Mouse (Mus musculus): Measurements from ENCODE around the gene Pknox2. TPM values are rescaled to one million over a fixed set of nuclear protein-coding genes. Genes with fewer than 3 reads are reported as not detected.

Pknox2 gene
- 1 to 10 TPM; 2.0 to 3.5 TPM for total RNA-seq (2021)
- long read RNA-seq, experiment 1, partial matches to known transcripts = 1 of 2 reads
- long read RNA-seq, experiment 1, other reads (novel, unspliced or antisense) = 0 of 2 reads
- long read RNA-seq, experiment 2, partial matches to known transcripts = 1 of 1 reads
- long read RNA-seq, experiment 2, other reads (novel, unspliced or antisense) = 0 of 1 reads

DNA sequence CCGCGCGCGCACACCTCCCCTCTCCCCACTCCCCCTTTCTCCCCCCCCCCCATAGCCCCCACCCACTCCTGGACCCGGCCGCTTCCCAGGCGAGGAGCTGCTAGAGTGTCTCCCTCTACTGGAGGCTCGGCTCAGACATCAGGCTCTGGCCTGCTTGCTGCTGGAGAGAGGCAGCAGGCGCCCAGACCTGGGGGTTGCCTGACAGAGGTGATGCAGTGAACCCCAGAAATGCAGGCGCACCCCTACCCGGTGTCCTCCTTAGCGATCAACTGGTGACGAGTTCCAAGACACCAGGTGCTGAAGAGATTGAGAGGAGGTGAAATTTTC, at the start of gene Pknox2:
Pknox2 (minus strand) TSS at position 49 of the 327 bp plus-strand sequence.
- peak; percentile 49 to 63 for DNase-seq (ENCODE audit: low spot score in 2 of 2)

DNA sequence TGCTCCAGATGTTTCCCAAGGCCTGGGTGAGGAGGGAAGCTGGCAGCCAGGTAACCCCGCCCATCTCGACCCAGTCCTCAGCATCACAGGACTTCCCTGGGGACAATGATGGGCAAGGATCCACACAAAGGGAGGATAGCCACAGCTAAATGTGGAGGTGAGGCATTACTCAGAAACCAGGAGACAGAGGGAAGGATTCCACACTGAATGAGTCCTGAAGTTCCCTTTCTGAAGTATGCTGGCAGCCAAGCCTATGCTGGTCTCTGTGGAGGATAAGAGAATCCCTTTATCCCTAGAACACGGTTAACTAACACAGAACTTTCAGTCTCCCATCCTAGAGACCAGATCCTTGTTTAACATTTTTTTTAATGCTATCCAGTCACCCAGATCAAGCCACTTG, 40.8 kb upstream of the Pknox2 start:
- no peak for DNase-seq (ENCODE audit: low spot score in 2 of 2)

DNA sequence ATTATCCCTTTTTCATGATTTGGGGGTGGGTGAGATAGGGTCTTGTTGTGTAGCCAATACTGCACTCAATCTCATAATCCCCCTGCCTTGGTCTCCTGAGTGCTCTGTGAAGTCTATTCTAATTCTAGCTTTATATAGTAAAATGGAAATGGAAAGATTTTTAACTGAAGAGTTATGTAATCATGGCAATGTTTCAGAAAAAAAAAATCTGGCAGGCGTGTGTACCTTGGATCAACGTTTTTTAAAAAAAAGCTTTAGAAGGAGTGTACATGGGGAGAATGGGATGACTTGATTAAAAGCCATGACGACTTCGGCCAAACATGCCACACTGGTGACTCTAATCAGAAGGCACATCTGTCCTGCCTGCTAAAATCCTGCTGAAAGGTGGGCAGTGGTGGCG, 40.2 kb upstream of the Pknox2 start:
- no peak for DNase-seq (ENCODE audit: low spot score in 2 of 2)

DNA sequence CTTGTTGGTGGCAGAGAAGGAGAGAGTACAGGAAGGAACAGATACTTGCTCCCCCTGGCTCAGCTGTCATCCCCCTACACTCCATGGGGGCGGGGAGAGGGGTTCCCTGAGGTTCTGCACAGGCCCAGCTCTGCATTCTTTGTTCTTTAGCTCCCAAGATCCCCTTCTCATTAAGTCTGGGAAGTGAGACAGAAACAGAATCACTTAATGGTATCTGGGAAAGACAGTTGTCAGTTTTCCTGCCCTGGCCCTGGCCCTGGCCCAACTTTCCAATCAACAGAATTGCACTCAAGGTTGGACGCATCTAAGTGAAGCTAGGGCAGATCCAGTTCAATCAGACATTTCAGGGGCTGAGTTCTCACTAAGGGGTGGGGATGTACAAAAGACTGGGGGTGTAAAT, 36.0 kb upstream of the Pknox2 start:
- no peak for DNase-seq (ENCODE audit: low spot score in 2 of 2)

DNA sequence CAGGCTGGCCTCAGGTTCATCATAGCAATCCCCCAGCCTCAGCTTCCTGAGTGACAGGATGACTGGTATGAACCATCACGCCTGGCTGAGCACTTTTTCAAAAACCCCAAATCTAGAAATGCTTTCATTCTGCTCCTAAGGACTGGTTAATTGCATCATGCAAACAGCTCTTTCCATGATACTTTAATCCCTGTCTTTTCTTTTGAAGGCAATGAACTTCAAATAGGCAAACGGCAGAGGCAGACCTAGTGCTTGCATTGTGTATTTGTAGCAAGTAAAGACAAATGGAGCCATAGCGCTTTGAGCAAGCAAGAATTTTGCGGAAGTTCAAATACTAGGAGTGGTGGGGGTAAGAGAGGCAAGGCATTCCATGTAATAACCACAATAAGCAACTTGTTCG, 34.4 kb upstream of the Pknox2 start:
- DNase-seq (ENCODE audit: low spot score in 2 of 2) = no peak

DNA sequence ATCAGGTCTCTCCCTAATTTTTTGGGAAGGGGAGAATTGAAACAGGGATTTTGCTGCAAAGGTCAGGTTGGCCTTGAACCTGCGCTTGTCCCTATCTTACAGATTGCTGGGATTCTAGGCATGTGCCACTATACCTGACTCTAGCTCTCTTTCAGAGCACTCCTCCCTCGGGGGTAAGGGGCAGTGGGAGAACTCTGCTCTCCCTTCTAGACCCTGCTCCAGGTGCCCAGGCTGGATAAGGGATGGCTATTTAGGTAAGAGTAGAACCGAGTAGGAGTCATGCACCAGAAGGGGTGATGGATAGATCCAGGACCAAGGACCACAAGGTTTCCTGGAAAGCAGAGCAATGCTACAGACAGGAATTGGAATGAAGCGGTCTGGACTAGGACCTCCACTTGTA, 32.4 kb upstream of the Pknox2 start:
- no peak for DNase-seq (ENCODE audit: low spot score in 2 of 2)

DNA sequence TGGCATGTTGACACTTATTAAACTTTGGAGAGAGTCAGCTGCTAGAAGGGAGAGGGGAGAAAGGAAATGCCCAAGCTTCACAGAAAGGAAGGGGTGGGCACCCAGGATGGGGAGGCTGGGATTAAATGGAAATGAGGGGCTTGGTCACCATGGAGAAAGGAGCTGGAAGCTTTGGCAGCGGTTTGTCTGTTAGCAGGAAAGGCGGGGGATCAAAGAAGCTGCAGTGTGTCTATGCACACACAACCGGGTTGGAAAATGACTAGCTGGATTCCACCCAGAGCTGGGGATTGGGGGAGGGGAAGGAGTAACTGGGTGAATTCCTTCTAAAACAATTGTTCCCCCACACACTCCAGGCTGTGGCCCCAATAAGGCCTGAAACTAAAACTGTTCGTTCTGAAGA, 31.7 kb upstream of the Pknox2 start:
- no peak for DNase-seq (ENCODE audit: low spot score in 2 of 2)

DNA sequence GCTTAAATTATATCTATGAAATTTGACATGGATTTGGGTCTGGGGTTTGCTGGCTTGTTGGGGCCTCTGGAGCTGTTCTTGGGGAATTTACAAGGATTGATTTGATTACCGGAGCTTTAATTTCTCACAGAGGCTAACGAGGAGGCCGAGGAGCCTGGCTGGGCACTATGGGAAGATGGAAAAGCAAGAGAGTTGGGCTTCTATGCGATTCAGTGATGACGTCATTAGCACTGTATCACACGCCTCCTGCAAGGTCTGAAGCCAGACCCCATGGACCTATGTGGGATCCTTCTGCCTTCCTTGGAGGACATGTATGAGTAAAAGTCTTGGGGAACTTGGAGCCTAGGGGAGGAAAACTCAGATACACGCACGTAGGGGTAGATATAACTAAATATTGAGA, 30.3 kb upstream of the Pknox2 start:
- DNase-seq (ENCODE audit: low spot score in 2 of 2) = no peak

DNA sequence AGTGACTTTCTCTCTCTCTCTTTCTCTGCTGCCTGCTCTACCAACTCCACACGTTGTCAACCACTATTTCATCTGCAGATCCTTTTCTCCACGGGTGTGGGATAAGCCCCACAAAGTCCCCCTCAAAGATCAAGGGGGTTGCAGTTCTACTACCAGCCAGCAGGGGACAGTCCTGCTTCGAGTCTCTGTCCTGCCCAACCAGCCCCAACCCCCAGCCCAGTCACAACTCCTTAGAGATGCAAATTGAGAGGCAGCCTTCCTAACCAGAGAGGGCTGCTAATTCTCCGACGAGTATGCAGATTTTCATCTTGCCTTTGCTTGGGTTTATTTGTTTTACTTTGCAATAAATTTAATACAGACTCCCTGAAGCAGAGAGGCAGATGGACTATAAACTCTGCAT, 29.9 kb upstream of the Pknox2 start:
- DNase-seq (ENCODE audit: low spot score in 2 of 2) = peak; percentile 41 to 54

DNA sequence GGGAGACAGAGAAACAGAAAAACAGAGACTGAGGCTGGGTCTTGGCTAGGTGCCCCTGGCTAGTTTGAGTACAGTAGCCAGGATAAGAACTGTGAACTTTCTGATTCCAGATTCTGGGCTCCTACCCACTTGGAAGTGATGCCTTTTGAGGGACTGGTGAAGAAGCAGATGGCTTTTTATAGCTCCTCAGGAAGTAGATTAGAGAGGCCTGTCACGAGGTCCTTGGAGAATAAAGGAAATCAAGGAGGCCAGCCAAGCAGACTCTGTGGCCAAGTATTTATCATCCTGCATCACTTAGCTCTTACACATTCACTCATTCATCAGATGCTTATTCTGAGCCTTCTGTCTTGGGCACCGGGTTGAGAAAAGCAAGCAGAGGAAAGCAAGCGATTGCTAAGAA, 28.8 kb upstream of the Pknox2 start:
- no peak for DNase-seq (ENCODE audit: low spot score in 2 of 2)

DNA sequence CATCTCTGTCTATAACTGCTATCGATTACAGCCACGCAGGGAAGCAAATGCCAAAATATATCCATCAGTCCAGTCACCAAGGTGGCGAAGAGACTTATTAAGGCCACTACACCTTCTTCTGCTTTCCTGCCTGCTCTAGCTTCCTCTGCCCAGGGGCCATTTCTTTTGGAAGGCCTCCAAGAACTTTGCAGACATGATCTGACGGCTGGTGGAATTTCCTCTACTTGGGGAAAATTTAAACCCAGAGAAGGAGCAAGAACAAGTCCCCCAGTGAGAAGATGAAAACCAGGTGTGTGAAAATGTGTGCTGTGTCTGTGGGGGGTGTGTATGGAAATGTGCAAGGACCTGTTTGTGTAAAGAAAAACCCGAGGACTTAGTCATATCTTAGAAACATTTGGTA, 26.2 kb upstream of the Pknox2 start:
- DNase-seq (ENCODE audit: low spot score in 2 of 2) = no peak

DNA sequence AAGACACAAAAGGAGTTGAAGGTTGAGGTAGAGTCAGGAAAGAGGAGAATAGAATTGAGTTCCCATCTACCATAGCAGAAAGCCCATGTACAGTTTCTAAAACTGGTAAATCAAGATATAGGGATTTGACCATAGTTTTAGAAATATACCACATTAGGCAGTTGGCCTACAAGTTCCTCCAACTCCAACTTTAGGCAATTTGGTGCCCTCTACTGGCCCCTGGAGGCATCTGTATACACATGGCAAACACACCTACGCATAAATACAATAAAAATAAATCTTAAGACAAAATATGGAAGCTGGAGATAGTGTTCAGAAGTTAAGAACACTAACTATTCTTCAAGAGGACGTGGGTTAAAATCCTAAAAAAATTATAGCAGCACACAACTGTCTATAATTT, 19.7 kb upstream of the Pknox2 start:
- DNase-seq (ENCODE audit: low spot score in 2 of 2) = no peak

DNA sequence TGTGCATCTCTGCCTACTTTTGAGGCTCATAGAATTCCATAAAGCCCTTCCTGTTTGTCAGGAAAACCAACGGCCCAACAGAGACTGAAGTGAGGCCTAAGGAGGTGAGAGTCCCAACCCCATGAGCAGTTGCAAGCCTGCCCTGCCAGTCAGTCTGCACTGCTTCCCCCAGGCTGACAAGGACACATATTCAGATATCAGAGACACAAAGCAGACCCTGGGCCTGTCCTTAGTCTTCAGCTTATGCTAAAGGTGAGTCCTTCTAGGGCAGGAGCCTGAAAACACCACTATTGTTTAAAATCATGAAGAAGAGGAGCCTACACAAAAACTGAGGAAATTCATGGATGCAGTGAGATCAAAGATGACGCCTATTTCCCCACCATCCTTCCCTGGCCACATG, 13.5 kb upstream of the Pknox2 start:
- DNase-seq (ENCODE audit: low spot score in 2 of 2) = no peak

DNA sequence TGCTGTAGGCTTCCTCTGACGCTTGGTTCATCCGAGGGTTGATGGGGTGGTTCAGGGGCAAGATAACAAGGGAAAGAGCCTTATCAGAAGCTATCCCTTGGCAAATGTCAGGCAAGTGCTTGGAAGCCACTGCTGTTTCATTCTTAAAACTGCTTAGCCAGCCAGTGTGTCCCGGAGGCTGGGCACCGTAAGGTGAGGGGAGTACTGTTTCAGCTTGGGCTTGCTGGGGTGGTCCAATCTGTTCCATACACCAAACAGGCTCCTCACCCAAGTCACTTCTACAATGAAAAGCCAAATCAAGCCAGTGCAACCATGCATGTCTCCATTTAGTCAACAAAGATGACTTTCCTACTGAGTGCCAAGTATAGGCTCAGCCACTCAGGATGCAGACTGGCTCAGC, 679 bp upstream of the Pknox2 start:
- no peak for DNase-seq (ENCODE audit: low spot score in 2 of 2)

DNA sequence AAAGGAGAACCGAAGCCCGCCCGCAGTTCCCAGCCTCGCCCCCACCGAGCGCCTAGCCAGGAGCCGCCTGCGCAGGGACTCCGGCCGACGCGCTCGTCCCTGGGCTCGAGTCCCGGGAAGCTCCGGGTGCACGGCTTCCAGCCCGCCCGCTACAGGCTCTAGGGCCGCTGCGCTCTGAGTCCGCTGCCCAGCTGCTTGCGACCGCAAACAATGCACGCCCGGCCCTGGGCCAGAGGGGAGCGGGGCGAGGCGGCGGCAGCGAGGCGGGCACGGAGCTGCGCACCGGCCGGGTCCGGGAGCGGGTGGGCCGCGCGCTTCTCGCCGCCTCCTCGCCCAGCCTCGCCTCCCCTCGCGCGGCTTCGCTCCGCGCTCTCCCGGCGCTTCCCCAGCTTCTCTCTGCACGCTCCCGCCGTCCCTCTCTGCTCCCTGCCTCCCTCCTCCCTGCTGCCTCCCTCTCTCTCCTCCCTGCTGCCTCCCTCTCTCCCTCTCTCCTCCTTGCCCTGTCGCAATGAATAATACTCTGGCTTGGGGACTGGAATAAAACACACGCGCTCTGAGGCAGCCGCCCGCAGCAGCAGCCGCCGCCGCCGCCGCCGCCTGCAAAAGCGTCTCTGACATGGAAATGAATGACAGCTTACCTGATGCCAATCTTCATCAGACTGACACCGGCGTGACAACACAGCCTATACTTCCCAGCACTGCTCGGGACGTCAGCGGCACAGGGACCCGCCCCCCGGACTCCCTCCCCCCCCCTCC, 426 bp downstream of the Pknox2 start:
- DNase-seq (ENCODE audit: low spot score in 2 of 2) = peak; percentile 63 to 67

DNA sequence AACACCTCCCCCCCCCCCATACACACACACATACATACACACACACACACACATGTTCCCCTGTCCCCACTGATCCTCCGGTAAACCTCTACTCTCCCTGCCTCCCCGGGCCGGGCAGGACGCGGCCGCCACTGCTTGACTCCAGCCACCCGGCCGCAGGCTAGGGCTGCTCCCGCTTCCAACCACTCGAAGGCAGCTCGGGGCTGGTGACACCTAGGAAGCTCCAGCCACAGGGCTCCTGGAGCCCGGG, 929 bp downstream of the Pknox2 start:
- DNase-seq (ENCODE audit: low spot score in 2 of 2) = no peak

DNA sequence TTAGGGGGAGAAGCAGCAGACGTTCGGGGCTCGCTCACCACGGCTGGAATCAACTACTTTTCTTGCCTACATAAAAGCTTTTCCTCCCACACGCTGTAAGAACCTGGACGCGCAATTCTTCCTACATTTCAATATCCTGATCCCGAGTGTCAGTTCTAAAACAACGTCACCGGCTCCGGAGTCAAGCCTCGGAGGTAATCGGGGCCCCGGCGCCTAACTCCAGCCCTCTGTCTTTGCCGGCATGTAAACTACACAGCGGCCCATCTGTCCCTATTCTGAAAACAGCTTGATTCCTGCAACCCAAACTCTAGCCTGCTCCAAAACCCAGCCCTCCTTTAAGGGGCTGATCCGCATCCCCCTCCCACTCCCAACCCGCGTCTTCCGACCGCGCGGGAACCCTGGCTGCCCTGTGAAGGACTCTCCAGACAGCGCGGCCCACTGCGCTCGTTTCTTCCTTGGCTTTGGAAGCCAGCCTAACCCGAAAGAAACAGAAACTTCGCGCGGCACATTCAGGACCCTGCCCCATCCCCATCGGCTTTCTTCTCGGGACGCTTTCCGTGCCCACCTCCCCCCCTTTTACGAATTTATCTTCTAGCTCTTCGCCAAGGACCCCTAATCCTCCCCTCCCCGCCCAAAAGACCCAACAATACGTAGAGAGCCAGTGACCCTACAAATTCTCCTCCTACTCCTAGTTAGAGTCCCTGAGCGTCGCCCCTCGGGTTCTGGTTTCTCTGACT, 1.4 kb downstream of the Pknox2 start:
- DNase-seq (ENCODE audit: low spot score in 2 of 2) = peak; percentile 26 to 31

DNA sequence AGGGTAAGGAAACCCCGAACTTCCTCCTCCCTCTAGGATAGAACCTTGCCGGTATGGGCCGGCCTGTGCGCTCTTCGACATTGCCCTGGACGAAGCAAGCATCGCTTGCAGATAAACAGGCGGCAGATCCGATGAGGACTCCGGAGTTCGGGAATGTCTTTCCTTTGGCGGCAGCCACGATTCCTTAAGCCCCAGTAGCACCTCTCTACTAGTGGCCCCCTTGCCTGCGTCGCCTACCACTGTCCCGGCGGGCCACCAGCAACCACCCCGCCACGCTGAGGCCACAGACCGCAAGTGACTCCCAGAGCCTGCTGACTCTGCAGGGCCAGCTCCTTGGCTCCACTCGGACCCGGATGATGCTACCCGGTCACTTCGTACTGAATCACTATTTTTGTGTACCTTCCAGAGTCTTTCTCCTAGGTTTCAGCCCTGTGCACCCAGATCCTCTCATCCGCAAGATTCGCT, 2.0 kb downstream of the Pknox2 start:
- peak; percentile 39 to 42 for DNase-seq (ENCODE audit: low spot score in 2 of 2)

DNA sequence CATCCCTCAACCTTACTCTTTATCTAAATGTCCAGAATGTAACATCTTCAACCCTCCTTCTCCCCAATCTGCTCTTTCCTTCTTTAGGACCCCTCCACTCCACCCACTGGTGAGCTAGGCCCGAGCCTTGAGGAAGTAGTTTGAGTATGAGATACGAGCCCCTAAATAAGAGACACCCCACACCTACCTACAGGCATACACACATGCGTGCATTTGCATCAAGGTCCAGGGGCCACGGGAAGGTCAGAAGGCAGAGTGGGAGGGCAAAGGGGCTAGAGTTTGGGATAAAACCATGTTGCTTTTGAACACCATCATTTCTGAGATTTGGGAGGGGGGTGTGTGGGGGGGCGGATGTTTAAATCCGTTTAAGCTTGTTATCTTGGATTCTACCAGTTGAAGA, 2.5 kb downstream of the Pknox2 start:
- no peak for DNase-seq (ENCODE audit: low spot score in 2 of 2)

DNA sequence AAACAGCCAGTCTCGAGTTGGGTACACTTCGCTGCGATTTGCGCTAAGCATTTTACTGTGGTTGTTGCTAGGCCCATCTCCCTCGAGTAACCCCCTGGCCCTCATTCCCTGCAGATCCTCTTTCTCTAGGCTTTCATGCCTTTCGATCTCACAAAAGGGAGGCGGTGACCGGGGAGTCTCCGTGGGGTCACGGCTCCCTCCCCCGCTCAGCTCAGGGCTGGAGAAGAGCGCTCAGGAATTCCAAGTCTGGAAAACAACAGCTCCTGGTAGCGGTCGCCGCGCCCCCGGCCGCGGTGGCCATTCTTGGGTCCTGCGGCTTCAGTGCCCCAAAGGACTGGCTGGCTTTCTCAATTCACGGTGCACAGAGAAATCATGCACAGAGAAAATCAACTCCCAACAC, 3.0 kb downstream of the Pknox2 start:
- DNase-seq (ENCODE audit: low spot score in 2 of 2) = no peak

DNA sequence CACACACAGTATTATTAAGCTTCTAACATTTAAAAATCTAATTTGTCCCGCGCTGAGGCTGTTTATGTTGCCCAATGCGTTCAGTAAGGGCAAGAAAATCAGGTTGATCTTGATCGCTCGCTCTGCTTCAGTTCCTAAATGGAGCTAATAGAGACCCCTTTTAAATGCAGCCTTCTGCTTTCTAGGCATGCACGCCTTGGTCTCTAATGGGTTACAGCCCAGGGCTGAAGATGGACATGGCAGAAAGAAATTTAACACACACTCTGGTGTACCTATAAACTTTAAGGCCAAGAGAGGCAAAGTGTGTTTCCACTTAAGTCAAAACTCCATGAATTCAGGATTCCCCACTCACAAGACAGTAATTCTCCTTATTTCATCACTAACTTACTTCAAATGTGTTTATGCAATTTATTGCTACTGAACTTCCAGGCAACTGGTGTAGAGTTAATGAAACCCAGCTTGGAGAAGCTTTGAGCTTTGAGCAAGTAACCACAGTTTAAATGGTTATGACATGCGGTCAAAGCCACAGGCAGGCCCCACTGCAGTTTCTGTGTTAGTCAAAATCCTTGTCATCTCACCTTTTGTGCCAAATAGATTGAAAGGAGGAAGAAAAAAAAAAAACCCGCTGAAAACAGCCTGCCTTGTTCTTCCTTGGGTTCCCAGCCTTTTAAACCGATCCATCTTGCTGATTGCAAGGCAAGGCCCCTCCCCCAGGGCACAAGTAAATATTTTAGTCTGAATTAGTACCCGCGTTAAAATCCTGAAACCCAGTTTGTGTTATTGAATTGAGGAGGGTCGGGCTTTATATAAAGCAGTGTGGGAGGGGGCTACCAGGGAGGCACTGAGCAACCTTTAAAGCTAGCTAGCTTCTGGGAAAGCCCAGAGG, 3.9 kb downstream of the Pknox2 start:
- DNase-seq (ENCODE audit: low spot score in 2 of 2) = no peak

DNA sequence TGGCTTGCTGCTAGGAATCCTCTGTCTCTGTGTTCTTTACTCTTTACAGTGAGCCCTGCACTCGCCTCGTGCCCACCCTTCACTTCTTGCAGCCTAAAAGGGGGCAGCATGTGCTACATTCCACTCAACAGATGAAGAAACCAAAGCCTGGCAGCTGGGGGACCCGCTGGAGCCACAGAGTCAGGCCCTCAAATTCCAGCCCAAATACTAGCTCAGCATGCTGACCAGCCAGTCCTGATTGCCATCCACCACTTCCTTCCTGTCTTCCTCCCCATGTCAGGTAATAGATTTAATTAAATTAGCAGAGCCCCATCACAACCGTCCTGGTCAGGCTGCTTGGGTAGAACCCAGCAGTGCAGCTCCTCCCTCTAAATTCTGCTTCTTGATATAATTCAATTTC, 5.1 kb downstream of the Pknox2 start:
- DNase-seq (ENCODE audit: low spot score in 2 of 2) = no peak
